In genomic region chr15:94520205-94520900, GRCm38 (mm10) we compare ENCODE assay signal across 9 mouse cellular contexts. TPM values are rescaled to one million over a fixed set of nuclear protein-coding genes. Genes with fewer than 3 reads are reported as not detected.
DNase-seq lines count a peak whose midpoint lies in the region; ATAC-seq lines count a peak whose summit lies in the region.
"Had no signal": no experiment of that assay in that cellular context is flagged by ENCODE, and none has a peak within 500 bp of the region (broad histone marks: within the 10 kb centered on the region; RNA-seq: fewer than 3 reads in every experiment).

No protein-coding gene starts in this region.

- H3K9ac ChIP-seq in forebrain, embryonic 16.5 days (replicated peaks; ENCODE audit: low read depth, low read length), result no peak overlapping the region
- H3K9ac ChIP-seq: limb, embryonic 12.5 days had no signal

- no peak overlapping the region for H3K4me2 ChIP-seq in forebrain, embryonic 16.5 days (ENCODE audit: low read length)
- H3K4me2 ChIP-seq: limb, embryonic 12.5 days had no signal

- 47% methylated on average over 9 of the region's 9 CpGs for WGBS in heart, embryonic 10.5 days
- 41% methylated on average over 9 of the region's 9 CpGs for WGBS in forebrain, embryonic 16.5 days

- H3K27ac ChIP-seq in heart, embryonic 10.5 days, result no peak overlapping the region
- no peak overlapping the region for H3K27ac ChIP-seq in forebrain, embryonic 16.5 days (ENCODE audit: low read length)
- H3K27ac ChIP-seq: limb, embryonic 12.5 days had no signal

- no peaks in the 10 kb centered on the region for H3K9me3 ChIP-seq in heart, embryonic 10.5 days
- H3K9me3 ChIP-seq in forebrain, embryonic 16.5 days (ENCODE audit: control insufficient read depth, low read length), result peaks cover 2% of the 10 kb centered on the region

- H3K4me1 ChIP-seq in heart, embryonic 10.5 days, result 0 out of 2 replicates have a peak, but pooled peaks cover 3% of the 10 kb centered on the region
- no peaks in the 10 kb centered on the region for H3K4me1 ChIP-seq in forebrain, embryonic 16.5 days (replicated peaks; ENCODE audit: control insufficient read depth, insufficient read depth, low read length)
- H3K4me1 ChIP-seq: limb, embryonic 12.5 days had no signal

- H3K36me3 ChIP-seq in heart, embryonic 10.5 days, result peaks cover 8% of the 10 kb centered on the region; the same call in 1 of the 2 replicates
- H3K36me3 ChIP-seq in forebrain, embryonic 16.5 days (ENCODE audit: control insufficient read depth, insufficient read depth), result no peaks in the 10 kb centered on the region
- H3K36me3 ChIP-seq: limb, embryonic 12.5 days had no signal

- DNase-seq in heart, adult 8-10 months (ENCODE audit: low spot score), result peak; percentile 25
- no peak for DNase-seq in heart, embryonic 10.5 days (ENCODE audit: low spot score)
- DNase-seq in B cell, adult 2 months, result peak; percentile 35 to 43
- peak; percentile 33 for DNase-seq in T-cell, adult 2 months (ENCODE audit: low spot score)
- DNase-seq in layer of hippocampus, postnatal 10 days (ENCODE audit: low spot score in 2 of 2), result peak; percentile 25 to 41
- peak; percentile 46 for DNase-seq in retina, adult 2 months (ENCODE audit: low read depth, low spot score)
- no peak for DNase-seq in urinary bladder, adult 2 months (ENCODE audit: low spot score)

- no peak overlapping the region for H3K4me3 ChIP-seq in heart, embryonic 10.5 days
- H3K4me3 ChIP-seq in forebrain, embryonic 16.5 days (replicated peaks; ENCODE audit: low read length), result no peak overlapping the region
- H3K4me3 ChIP-seq: limb, embryonic 12.5 days had no signal

- H3K27me3 ChIP-seq in heart, embryonic 10.5 days (ENCODE audit: insufficient read depth, poor library complexity, severe bottlenecking), result no peaks in the 10 kb centered on the region
- no peaks in the 10 kb centered on the region for H3K27me3 ChIP-seq in forebrain, embryonic 16.5 days (replicated peaks; ENCODE audit: control insufficient read depth, insufficient read depth, low read length)
- H3K27me3 ChIP-seq: limb, embryonic 12.5 days had no signal

- ATAC-seq in forebrain, embryonic 16.5 days, result peak; percentile 71

RNA-seq across cellular contexts. Expression of gene Pus7l, which starts 23.0 kb away (rescaled TPM):
- total RNA-seq in heart, adult 8-10 months (2022), result 1 to 10 TPM; 1.7 to 2.5 (median 2.1) TPM
- polyA plus RNA-seq in heart, embryonic 10.5 days (2016; fragmentation: Nextera tagmentation; extraction: Ambion mirVana), result 7.5 and 8.9 TPM in 2 replicates
- 4.8 and 5.2 TPM in 2 replicates for polyA plus RNA-seq in forebrain, embryonic 16.5 days (2015; fragmentation: Nextera tagmentation; extraction: Ambion mirVana)
- total RNA-seq in layer of hippocampus, postnatal 10 days (2021), result 1 to 10 TPM; 5.7 to 6.6 TPM
- 4.2 and 5.0 TPM in 2 replicates for polyA plus RNA-seq in urinary bladder, adult 2 months (2012; rRNA removed)

RNA-seq across cellular contexts. Expression of gene Irak4, which starts 23.1 kb away (rescaled TPM):
- total RNA-seq in heart, adult 8-10 months (2022), result 1 to 10 TPM; 4.6 to 7.5 (median 5.3) TPM
- polyA plus RNA-seq in heart, embryonic 10.5 days (2016; fragmentation: Nextera tagmentation; extraction: Ambion mirVana), result 3.9 and 4.4 TPM in 2 replicates
- polyA plus RNA-seq in forebrain, embryonic 16.5 days (2015; fragmentation: Nextera tagmentation; extraction: Ambion mirVana), result 1.4 and 1.5 TPM in 2 replicates
- total RNA-seq in layer of hippocampus, postnatal 10 days (2021), result 1 to 10 TPM; 1.7 to 1.9 TPM
- 13.6 and 14.2 TPM in 2 replicates for polyA plus RNA-seq in urinary bladder, adult 2 months (2012; rRNA removed)

RNA-seq across cellular contexts. Expression of gene Adamts20, which starts 55.1 kb away (rescaled TPM):
- under 1 TPM; 0.06 to 0.32 (median 0.14) TPM for total RNA-seq in heart, adult 8-10 months (2022)
- 0.87 and 2.4 TPM in 2 replicates for polyA plus RNA-seq in heart, embryonic 10.5 days (2016; fragmentation: Nextera tagmentation; extraction: Ambion mirVana)
- 2.8 and 3.5 TPM in 2 replicates for polyA plus RNA-seq in forebrain, embryonic 16.5 days (2015; fragmentation: Nextera tagmentation; extraction: Ambion mirVana)
- total RNA-seq in layer of hippocampus, postnatal 10 days (2021), result 10 to 100 TPM; 10.2 to 12.5 TPM
- 1.3 and 1.6 TPM in 2 replicates for polyA plus RNA-seq in urinary bladder, adult 2 months (2012; rRNA removed)

Comparison
In these comparisons a context has a peak if more than half of its experiments do, and no peak if none do; other contexts are left out.
1. DNase-seq: peak in heart, adult 8-10 months (single experiment), B cell, adult 2 months (2 of 2), T-cell, adult 2 months (single experiment), layer of hippocampus, postnatal 10 days (2 of 2) and retina, adult 2 months (single experiment); none in heart, embryonic 10.5 days (single experiment) and urinary bladder, adult 2 months (single experiment).